9 mouse cellular contexts compared by ENCODE assay signal in genomic region chr7:44475046-44475614, GRCm38 (mm10). TPM values are rescaled to one million over a fixed set of nuclear protein-coding genes. Genes with fewer than 3 reads are reported as not detected.
A peak's percentile ranks its signal among the peaks of the same experiment; 100 is the strongest.
DNase-seq lines count a peak whose midpoint lies in the region; ATAC-seq lines count a peak whose summit lies in the region.
"Had no signal": no experiment of that assay in that cellular context is flagged by ENCODE, and none has a peak within 500 bp of the region (broad histone marks: within the 10 kb centered on the region; RNA-seq: fewer than 3 reads in every experiment).

No protein-coding gene starts in this region.

- no peaks in the 10 kb centered on the region for H3K9me3 ChIP-seq in forebrain, embryonic 11.5 days (ENCODE audit: control insufficient read depth, low read length)
- no peaks in the 10 kb centered on the region for H3K9me3 ChIP-seq in heart, embryonic 15.5 days (replicated peaks)
- no peaks in the 10 kb centered on the region for H3K9me3 ChIP-seq in midbrain, embryonic 15.5 days

- H3K27me3 ChIP-seq in forebrain, embryonic 11.5 days (ENCODE audit: control insufficient read depth, insufficient read depth, low read length), result 0 out of 2 replicates have a peak, but pooled peaks cover 2% of the 10 kb centered on the region
- 0 out of 2 replicates have a peak, but pooled peaks cover 4% of the 10 kb centered on the region for H3K27me3 ChIP-seq in heart, embryonic 15.5 days
- peaks cover 8% of the 10 kb centered on the region; the same call in 1 of the 2 replicates for H3K27me3 ChIP-seq in midbrain, embryonic 15.5 days (replicated peaks)

- H3K9ac ChIP-seq in forebrain, embryonic 11.5 days (ENCODE audit: low read length), result no peak overlapping the region
- peak overlapping the region; percentile 75 for H3K9ac ChIP-seq in heart, embryonic 15.5 days
- H3K9ac ChIP-seq in midbrain, embryonic 15.5 days, result no peak overlapping the region

- peaks cover 17% of the 10 kb centered on the region for H3K4me1 ChIP-seq in forebrain, embryonic 11.5 days (replicated peaks; ENCODE audit: control insufficient read depth, insufficient read depth, low read length)
- peaks cover 39% of the 10 kb centered on the region for H3K4me1 ChIP-seq in heart, embryonic 15.5 days (replicated peaks)
- peaks cover 23% of the 10 kb centered on the region for H3K4me1 ChIP-seq in midbrain, embryonic 15.5 days

- WGBS in forebrain, embryonic 11.5 days, result 31% methylated on average over 5 of the region's 5 CpGs
- WGBS in heart, embryonic 15.5 days, result 12% methylated on average over 5 of the region's 5 CpGs
- WGBS in midbrain, embryonic 15.5 days, result 33% methylated on average over 5 of the region's 5 CpGs

- ATAC-seq in forebrain, embryonic 11.5 days (replicated peaks; ENCODE audit: low FRiP score), result no peak
- no peak for ATAC-seq in heart, embryonic 15.5 days (replicated peaks; ENCODE audit: insufficient number of reproducible peaks, insufficient read depth, low FRiP score, low read depth)
- ATAC-seq in midbrain, embryonic 15.5 days (replicated peaks), result no peak

- H3K27ac ChIP-seq in forebrain, embryonic 11.5 days (ENCODE audit: low read depth, low read length), result no peak overlapping the region
- H3K27ac ChIP-seq in heart, embryonic 15.5 days, result peak overlapping the region; percentile 99
- H3K27ac ChIP-seq in midbrain, embryonic 15.5 days, result peak overlapping the region; percentile 58; the same call in 1 of the 2 replicates

- H3K4me2 ChIP-seq in forebrain, embryonic 11.5 days (ENCODE audit: low read depth, low read length, severe bottlenecking), result no peak overlapping the region
- H3K4me2 ChIP-seq in heart, embryonic 15.5 days, result peak overlapping the region; percentile 65
- H3K4me2 ChIP-seq in midbrain, embryonic 15.5 days, result no peak overlapping the region

- DNase-seq in layer of hippocampus, adult 9-11 months, result peak; percentile 32
- DNase-seq in layer of hippocampus, adult 18-20 months (ENCODE audit: low spot score in 2 of 2), result no peak
- peak; percentile 48 for DNase-seq in forebrain, embryonic 11.5 days (ENCODE audit: low spot score)
- DNase-seq in urinary bladder, postnatal 25 days (ENCODE audit: low spot score), result no peak
- no peak for DNase-seq in yolk sac, embryonic 10.5 days (ENCODE audit: low spot score)
- DNase-seq: kidney, postnatal 4 days; lung, adult 2 months had no signal

- H3K4me3 ChIP-seq in forebrain, embryonic 11.5 days (ENCODE audit: low read depth, low read length), result no peak overlapping the region
- H3K4me3 ChIP-seq in heart, embryonic 15.5 days, result peak overlapping the region; percentile 56
- no peak overlapping the region for H3K4me3 ChIP-seq in midbrain, embryonic 15.5 days

- H3K36me3 ChIP-seq in forebrain, embryonic 11.5 days (ENCODE audit: control insufficient read depth, insufficient read depth, low read length), result no peaks in the 10 kb centered on the region
- no peaks in the 10 kb centered on the region for H3K36me3 ChIP-seq in heart, embryonic 15.5 days
- no peaks in the 10 kb centered on the region for H3K36me3 ChIP-seq in midbrain, embryonic 15.5 days (replicated peaks)

RNA-seq across cellular contexts. Expression of gene Josd2, which starts 7.3 kb away (rescaled TPM):
- total RNA-seq in layer of hippocampus, adult 18-20 months (2021), result 100 to 1,000 TPM in 1 of 2 experiments, 10 to 100 TPM in 1; 86.1 to 100 TPM
- 60.9 and 68.9 TPM in 2 replicates for polyA plus RNA-seq in forebrain, embryonic 11.5 days (2014; fragmentation: Nextera tagmentation; extraction: Ambion mirVana)
- 134 and 146 TPM in 2 replicates for polyA plus RNA-seq in heart, embryonic 15.5 days (2015; fragmentation: Nextera tagmentation; extraction: Ambion mirVana)
- polyA plus RNA-seq in midbrain, embryonic 15.5 days (2015; fragmentation: Nextera tagmentation; extraction: Ambion mirVana), result 38.8 and 42.2 TPM in 2 replicates

RNA-seq across cellular contexts. Expression of gene Aspdh, which starts 9.9 kb away (rescaled TPM):
- total RNA-seq in layer of hippocampus, adult 18-20 months (2021), result 10 to 100 TPM; 13.0 TPM
- polyA plus RNA-seq in forebrain, embryonic 11.5 days (2014; fragmentation: Nextera tagmentation; extraction: Ambion mirVana), result 2.6 and 2.9 TPM in 2 replicates
- 0.43 and 0.74 TPM in 2 replicates for polyA plus RNA-seq in heart, embryonic 15.5 days (2015; fragmentation: Nextera tagmentation; extraction: Ambion mirVana)
- polyA plus RNA-seq in midbrain, embryonic 15.5 days (2015; fragmentation: Nextera tagmentation; extraction: Ambion mirVana), result 5.8 and 6.0 TPM in 2 replicates

RNA-seq across cellular contexts. Expression of gene Emc10, which starts 21.2 kb away (rescaled TPM):
- total RNA-seq in layer of hippocampus, adult 18-20 months (2021), result 100 to 1,000 TPM; 235 to 245 TPM
- polyA plus RNA-seq in forebrain, embryonic 11.5 days (2014; fragmentation: Nextera tagmentation; extraction: Ambion mirVana), result 115 and 124 TPM in 2 replicates
- polyA plus RNA-seq in heart, embryonic 15.5 days (2015; fragmentation: Nextera tagmentation; extraction: Ambion mirVana), result 81.6 and 109 TPM in 2 replicates
- 145 and 162 TPM in 2 replicates for polyA plus RNA-seq in midbrain, embryonic 15.5 days (2015; fragmentation: Nextera tagmentation; extraction: Ambion mirVana)

RNA-seq across cellular contexts. Expression of gene Fam71e1, which starts 21.3 kb away (rescaled TPM):
- 10 to 100 TPM; 16.2 to 17.6 TPM for total RNA-seq in layer of hippocampus, adult 18-20 months (2021)
- polyA plus RNA-seq in forebrain, embryonic 11.5 days (2014; fragmentation: Nextera tagmentation; extraction: Ambion mirVana), result 22.3 and 25.3 TPM in 2 replicates
- polyA plus RNA-seq in heart, embryonic 15.5 days (2015; fragmentation: Nextera tagmentation; extraction: Ambion mirVana), result 8.7 and 11.5 TPM in 2 replicates
- 30.1 and 36.6 TPM in 2 replicates for polyA plus RNA-seq in midbrain, embryonic 15.5 days (2015; fragmentation: Nextera tagmentation; extraction: Ambion mirVana)

RNA-seq across cellular contexts. Expression of gene Lrrc4b, which starts 46.3 kb away (rescaled TPM):
- 100 to 1,000 TPM; 336 to 349 TPM for total RNA-seq in layer of hippocampus, adult 18-20 months (2021)
- polyA plus RNA-seq in forebrain, embryonic 11.5 days (2014; fragmentation: Nextera tagmentation; extraction: Ambion mirVana), result 8.2 and 9.8 TPM in 2 replicates
- polyA plus RNA-seq in heart, embryonic 15.5 days (2015; fragmentation: Nextera tagmentation; extraction: Ambion mirVana), result 1.8 TPM in 2 replicates
- 16.7 and 18.1 TPM in 2 replicates for polyA plus RNA-seq in midbrain, embryonic 15.5 days (2015; fragmentation: Nextera tagmentation; extraction: Ambion mirVana)

Comparison
In these comparisons a context has a peak if more than half of its experiments do, and no peak if none do; other contexts are left out.
1. DNase-seq: peak in layer of hippocampus, adult 9-11 months (single experiment) and forebrain, embryonic 11.5 days (single experiment); none in layer of hippocampus, adult 18-20 months (0 of 2), urinary bladder, postnatal 25 days (single experiment) and yolk sac, embryonic 10.5 days (single experiment).